Mouse (Mus musculus) forebrain, postnatal 0 days (tissue): ENCODE results near the gene Gm3286. TPM values are rescaled to one million over a fixed set of nuclear protein-coding genes. Genes with fewer than 3 reads are reported as not detected.
"Not testable (repeated sequence)": the region's sequence is repeated elsewhere in the genome, so short reads cannot be mapped to it uniquely, and the experiment has no call there.

ENCODE experiments used
- ATAC-seq: fragments of 200-750 bp; cut with Nextera tagmentation; 2 replicates; pipeline ENCODE4 v1.8.0; 2017; ENCODE audit warnings: mild to moderate bottlenecking, moderate library complexity
- DNase-seq: peaks from one replicate; pipeline ENCODE4 v3.0.0-alpha.2; 2015
- H3K27ac ChIP-seq: fragments of 300-500 bp; sonication (generic); 2 replicates; pipeline ENCODE4 v1.5.1; 2014; ENCODE audit warnings: low read depth, mild to moderate bottlenecking, antibody characterized with exemption, low read length, moderate library complexity, mixed read lengths
- H3K27me3 ChIP-seq: fragments of 300-500 bp; sonication (generic); 2 replicates; pipeline ENCODE4 v1.6.1; 2014; ENCODE audit warnings: mild to moderate bottlenecking, low read length, mixed read lengths; ENCODE audit not compliant: insufficient read depth
- H3K36me3 ChIP-seq: fragments of 300-500 bp; sonication (generic); 2 replicates; pipeline ENCODE4 v1.6.1; 2014; ENCODE audit warnings: mild to moderate bottlenecking, moderate library complexity; ENCODE audit not compliant: insufficient read depth
- H3K4me1 ChIP-seq: fragments of 300-500 bp; sonication (generic); 2 replicates; pipeline ENCODE4 v1.6.1; 2014; ENCODE audit warnings: antibody characterized with exemption; ENCODE audit not compliant: insufficient read depth
- H3K4me2 ChIP-seq: fragments of 300-500 bp; sonication (generic); 2 replicates; pipeline ENCODE4 v1.6.1; 2014; ENCODE audit warnings: low read depth, mild to moderate bottlenecking, moderate library complexity
- H3K4me3 ChIP-seq: fragments of 300-500 bp; sonication (generic); 2 replicates; pipeline ENCODE4 v1.5.1; 2014; ENCODE audit warnings: low read depth, low read length, mixed read lengths
- H3K9ac ChIP-seq: fragments of 300-500 bp; sonication (generic); 2 replicates; pipeline ENCODE4 v1.6.1; 2014; ENCODE audit warnings: mild to moderate bottlenecking
- H3K9me3 ChIP-seq: fragments of 300-500 bp; sonication (generic); 2 replicates; pipeline ENCODE4 v1.6.1; 2016; ENCODE audit warnings: low read length
- polyA plus RNA-seq: library from polyadenylated mRNA; unstranded; fragments of >200 nt; fragmentation: Nextera tagmentation; extraction: Ambion mirVana; gene quantifications from 2 replicates; pipeline ENCODE4 v1.2.1, GENCODE M21; 2015
- total RNA-seq: library from RNA; depleted of rRNA; stranded (reverse); fragments of >200 nt; gene quantifications from 2 replicates; pipeline ENCODE4 v1.2.3, GENCODE M21; 2014; rRNA removed

The Gm3286 gene
- total RNA-seq (not detected in 2 replicates), polyA plus RNA-seq (not detected in 2 replicates)

DNA sequence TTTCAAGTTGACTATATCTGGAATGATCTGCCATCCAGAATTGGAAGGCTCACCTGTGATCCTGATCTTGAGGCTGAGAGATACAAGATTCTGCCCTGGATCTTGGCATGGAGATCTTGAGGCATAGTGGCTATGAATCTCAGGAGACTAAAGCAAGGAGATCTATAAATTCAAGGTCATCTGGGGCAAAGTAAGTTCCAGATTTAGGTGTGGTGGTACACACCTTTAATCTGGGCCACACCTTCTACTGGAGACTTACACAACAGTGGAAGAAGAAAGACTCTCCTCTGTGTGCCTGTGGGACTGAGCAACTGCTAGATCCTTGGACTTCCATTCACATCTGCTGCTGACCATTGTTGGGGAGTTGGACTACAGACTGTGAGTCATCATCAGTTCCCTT, at the start of gene Gm3286:
TSS of gene Gm3286 (plus strand) at position 301 of the 400 bp plus-strand sequence.
- not testable (repeated sequence) for H3K27ac ChIP-seq, ATAC-seq, H3K36me3 ChIP-seq, H3K4me2 ChIP-seq, H3K4me1 ChIP-seq, H3K4me3 ChIP-seq, DNase-seq, H3K9me3 ChIP-seq, H3K27me3 ChIP-seq, H3K9ac ChIP-seq

Other genes with a start within 250 kb of the Gm3286 start
- gene Gm10424, start 238.0 kb upstream of the Gm3286 start, total RNA-seq: not detected in 2 replicates
- not detected in 2 replicates for gene Gm10424, start 238.0 kb upstream of the Gm3286 start, polyA plus RNA-seq
- not detected in 2 replicates for gene Gm3259, start 204.8 kb upstream of the Gm3286 start, total RNA-seq
- gene Gm3259, start 204.8 kb upstream of the Gm3286 start, polyA plus RNA-seq: not detected in 2 replicates
- gene D5Ertd577e, start 54.0 kb upstream of the Gm3286 start, total RNA-seq: not detected in 2 replicates
- gene D5Ertd577e, start 54.0 kb upstream of the Gm3286 start, polyA plus RNA-seq: not detected in 2 replicates
- not detected in 2 replicates for gene Gm7971, start 84.1 kb downstream of the Gm3286 start, total RNA-seq
- gene Gm7971, start 84.1 kb downstream of the Gm3286 start, polyA plus RNA-seq: not detected in 2 replicates
- not detected in 2 replicates for gene Gm7978, start 225.4 kb downstream of the Gm3286 start, total RNA-seq
- not detected in 2 replicates for gene Gm7978, start 225.4 kb downstream of the Gm3286 start, polyA plus RNA-seq
- not detected in 2 replicates for gene Gm7982, start 231.3 kb downstream of the Gm3286 start, total RNA-seq
- gene Gm7982, start 231.3 kb downstream of the Gm3286 start, polyA plus RNA-seq: not detected in 2 replicates